Mouse (Mus musculus) midbrain, embryonic 15.5 days (tissue): Measurements from ENCODE around the gene Ctnna2. TPM values are rescaled to one million over a fixed set of nuclear protein-coding genes. Genes with fewer than 3 reads are reported as not detected.

Experiments
- ATAC-seq: fragments of 200-750 bp; cut with Nextera tagmentation; replicated peaks from 2 replicates; pipeline ENCODE4 v1.8.0; 2017; ENCODE audit warnings: moderate TSS enrichment
- H3K27ac ChIP-seq: fragments of 300-500 bp; sonication (generic); 2 replicates; pipeline ENCODE4 v1.5.1; 2015; ENCODE audit warnings: mild to moderate bottlenecking, inconsistent platforms
- H3K27me3 ChIP-seq: fragments of 300-500 bp; sonication (generic); replicated peaks from 2 replicates; pipeline ENCODE4 v1.6.1; 2015; ENCODE audit warnings: inconsistent platforms
- H3K36me3 ChIP-seq: fragments of 300-500 bp; sonication (generic); replicated peaks from 2 replicates; pipeline ENCODE4 v1.6.1; 2015; ENCODE audit warnings: inconsistent platforms
- H3K4me1 ChIP-seq: fragments of 300-500 bp; sonication (generic); 2 replicates; pipeline ENCODE4 v1.6.1; 2015; ENCODE audit warnings: inconsistent platforms
- H3K4me2 ChIP-seq: fragments of 300-500 bp; sonication (generic); 2 replicates; pipeline ENCODE4 v1.6.1; 2015; ENCODE audit warnings: inconsistent platforms, mild to moderate bottlenecking, moderate library complexity
- H3K4me3 ChIP-seq: fragments of 300-500 bp; sonication (generic); 2 replicates; pipeline ENCODE4 v1.5.1; 2015; ENCODE audit warnings: mild to moderate bottlenecking, inconsistent platforms
- H3K9ac ChIP-seq: fragments of 300-500 bp; sonication (generic); 2 replicates; pipeline ENCODE4 v1.6.1; 2015; ENCODE audit warnings: mild to moderate bottlenecking, inconsistent platforms
- H3K9me3 ChIP-seq: fragments of 300-500 bp; sonication (generic); 2 replicates; pipeline ENCODE4 v1.6.1; 2016; ENCODE audit warnings: inconsistent platforms
- WGBS: fragments of 180-500 bp; shearing (Covaris S2); methylation state at CpG from one replicate; pipeline ENCODE4 v1.1.7; 2015; ENCODE audit warnings: mixed read lengths; 5-methylcytosine and 5-hydroxymethylcytosine counted together
- polyA plus RNA-seq: library from polyadenylated mRNA; unstranded; fragments of >200 nt; fragmentation: Nextera tagmentation; extraction: Ambion mirVana; gene quantifications from 2 replicates; pipeline ENCODE4 v1.2.1, GENCODE M21; 2015

The Ctnna2 gene
- polyA plus RNA-seq, 1 experiment from 2014 or later = 145 TPM

DNA sequence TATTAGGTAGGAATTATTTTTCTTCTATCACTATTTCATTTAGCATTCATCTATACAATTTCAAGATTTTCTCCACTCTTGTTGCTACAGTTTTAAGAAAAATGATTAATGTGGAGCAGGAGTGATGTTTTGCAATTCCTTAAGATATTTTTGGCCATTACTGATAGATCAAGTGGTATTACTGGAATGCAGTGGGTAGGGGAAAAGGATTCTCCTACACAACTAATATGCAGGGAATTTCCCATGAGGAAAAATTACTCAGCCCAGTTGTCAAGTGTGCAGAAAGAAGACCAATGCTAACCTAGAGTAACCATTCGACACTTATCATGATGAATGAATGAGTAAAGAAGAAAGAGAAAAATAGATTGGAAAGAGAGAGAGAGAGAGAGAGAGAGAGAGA, 587.8 kb downstream of the Ctnna2 start:
- no peak overlapping the region for H3K4me3 ChIP-seq
- WGBS = 61% methylated on average over 1 of the region's 1 CpGs

DNA sequence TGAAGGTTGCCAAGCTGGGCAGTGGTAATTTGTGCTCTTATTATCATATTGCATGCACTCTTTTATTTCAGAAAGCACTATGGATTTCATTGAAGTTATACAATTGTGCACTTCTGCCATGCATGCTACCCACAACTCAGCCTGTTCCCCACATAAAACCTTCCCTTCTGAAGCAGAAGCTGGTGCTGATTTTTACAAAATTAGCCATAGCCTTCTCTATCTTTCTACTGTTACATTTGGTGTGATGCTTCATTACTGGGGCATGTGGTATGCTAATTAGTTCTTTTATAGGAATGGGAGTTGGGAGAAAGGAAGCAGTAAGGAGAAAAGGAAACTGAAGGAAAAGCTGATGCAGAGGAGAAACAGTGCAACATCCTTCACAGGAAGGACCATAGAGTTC, 598.2 kb downstream of the Ctnna2 start:
- Histone ChIP-seq H3K4me2 (no peak overlapping the region), H3K4me1 (no peaks in the 10 kb centered on the region), H3K9me3 (no peaks in the 10 kb centered on the region), H3K4me3 (no peak overlapping the region), H3K27me3 (no peaks in the 10 kb centered on the region), H3K9ac (no peak overlapping the region), H3K27ac (no peak overlapping the region), H3K36me3 (no peaks in the 10 kb centered on the region)
- ATAC-seq = no peak

More for the DNA sequence above, 587.8 kb downstream of the Ctnna2 start:
- H3K4me1 ChIP-seq = no peaks in the 10 kb centered on the region
- H3K9me3 ChIP-seq = no peaks in the 10 kb centered on the region
- H3K27me3 ChIP-seq = no peaks in the 10 kb centered on the region
- no peak overlapping the region for H3K4me2 ChIP-seq
- H3K27ac ChIP-seq = no peak overlapping the region
- ATAC-seq = no peak
- no peaks in the 10 kb centered on the region for H3K36me3 ChIP-seq
- no peak overlapping the region for H3K9ac ChIP-seq

DNA sequence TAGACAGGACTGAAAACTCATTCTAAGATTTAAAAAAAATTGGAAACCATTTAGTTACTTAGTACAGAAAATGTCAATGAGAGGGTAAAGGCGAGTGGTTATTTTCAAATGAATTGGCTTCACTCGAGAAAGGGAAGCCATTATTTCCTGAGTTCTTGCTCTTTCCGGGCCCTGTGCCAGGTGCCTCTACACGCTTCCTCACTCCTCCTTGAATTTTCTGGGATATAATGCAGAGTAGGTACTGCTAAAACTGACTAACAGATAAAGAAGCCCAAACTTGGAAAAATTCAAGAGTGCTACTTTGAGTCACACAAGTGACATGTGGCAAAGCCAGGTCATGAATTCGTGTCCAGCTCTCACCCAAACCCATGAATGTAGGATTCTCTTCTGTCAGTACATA, 606.4 kb downstream of the Ctnna2 start:
- no peak overlapping the region for H3K4me3 ChIP-seq
- 69% methylated on average over 5 of the region's 5 CpGs for WGBS
- no peak overlapping the region for H3K4me2 ChIP-seq
- no peak overlapping the region for H3K27ac ChIP-seq
- no peak for ATAC-seq
- H3K4me1 ChIP-seq = no peaks in the 10 kb centered on the region
- no peaks in the 10 kb centered on the region for H3K9me3 ChIP-seq
- H3K27me3 ChIP-seq = no peaks in the 10 kb centered on the region
- H3K36me3 ChIP-seq = no peaks in the 10 kb centered on the region
- H3K9ac ChIP-seq = no peak overlapping the region

DNA sequence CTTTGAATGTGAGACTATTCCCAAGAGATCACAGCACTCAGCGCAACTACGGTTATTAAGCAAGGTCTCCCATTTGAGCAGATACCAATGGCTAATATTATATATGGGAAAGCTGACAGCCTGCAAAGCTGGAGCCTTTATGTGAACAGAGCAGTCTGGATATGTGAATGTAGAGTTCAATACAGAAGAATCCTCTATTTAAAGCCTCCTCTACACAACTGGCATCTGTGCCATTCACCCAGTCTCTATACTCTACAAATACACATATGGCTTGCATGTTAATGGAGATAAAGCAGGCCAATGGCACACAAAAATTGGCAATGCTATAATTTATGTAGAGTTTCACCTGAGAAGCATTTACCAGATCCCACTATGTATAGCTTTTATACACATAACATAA, 608.4 kb downstream of the Ctnna2 start:
- Histone ChIP-seq H3K4me1 (no peaks in the 10 kb centered on the region), H3K27ac (no peak overlapping the region), H3K36me3 (no peaks in the 10 kb centered on the region), H3K9ac (no peak overlapping the region), H3K4me2 (no peak overlapping the region), H3K9me3 (no peaks in the 10 kb centered on the region), H3K4me3 (no peak overlapping the region), H3K27me3 (no peaks in the 10 kb centered on the region)
- ATAC-seq = no peak
- WGBS = 77% methylated on average over 2 of the region's 2 CpGs

DNA sequence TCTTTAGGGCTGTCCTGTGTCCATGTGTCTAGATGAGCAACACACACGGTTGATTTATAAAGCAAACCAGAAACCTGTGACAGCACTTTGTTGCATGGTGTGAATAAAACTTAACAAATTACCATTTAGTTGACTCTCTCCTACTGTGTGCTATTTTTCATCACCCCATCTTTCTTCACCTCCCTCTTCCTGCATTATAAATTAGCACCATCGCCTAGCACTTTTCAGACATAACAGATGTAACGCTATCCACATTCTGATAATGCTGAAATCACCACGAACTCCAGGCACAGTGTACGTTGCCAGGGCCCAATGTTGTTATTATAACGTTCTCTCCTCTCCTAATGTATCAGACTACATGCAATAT, 621.0 kb downstream of the Ctnna2 start:
- WGBS = 81% methylated on average over 6 of the region's 6 CpGs
- no peaks in the 10 kb centered on the region for H3K27me3 ChIP-seq
- H3K36me3 ChIP-seq = no peaks in the 10 kb centered on the region
- no peaks in the 10 kb centered on the region; the same call in 1 of the 2 replicates for H3K4me1 ChIP-seq
- ATAC-seq = no peak
- no peak overlapping the region for H3K9ac ChIP-seq
- no peaks in the 10 kb centered on the region for H3K9me3 ChIP-seq
- H3K4me3 ChIP-seq = no peak overlapping the region
- no peak overlapping the region for H3K27ac ChIP-seq
- no peak overlapping the region for H3K4me2 ChIP-seq

DNA sequence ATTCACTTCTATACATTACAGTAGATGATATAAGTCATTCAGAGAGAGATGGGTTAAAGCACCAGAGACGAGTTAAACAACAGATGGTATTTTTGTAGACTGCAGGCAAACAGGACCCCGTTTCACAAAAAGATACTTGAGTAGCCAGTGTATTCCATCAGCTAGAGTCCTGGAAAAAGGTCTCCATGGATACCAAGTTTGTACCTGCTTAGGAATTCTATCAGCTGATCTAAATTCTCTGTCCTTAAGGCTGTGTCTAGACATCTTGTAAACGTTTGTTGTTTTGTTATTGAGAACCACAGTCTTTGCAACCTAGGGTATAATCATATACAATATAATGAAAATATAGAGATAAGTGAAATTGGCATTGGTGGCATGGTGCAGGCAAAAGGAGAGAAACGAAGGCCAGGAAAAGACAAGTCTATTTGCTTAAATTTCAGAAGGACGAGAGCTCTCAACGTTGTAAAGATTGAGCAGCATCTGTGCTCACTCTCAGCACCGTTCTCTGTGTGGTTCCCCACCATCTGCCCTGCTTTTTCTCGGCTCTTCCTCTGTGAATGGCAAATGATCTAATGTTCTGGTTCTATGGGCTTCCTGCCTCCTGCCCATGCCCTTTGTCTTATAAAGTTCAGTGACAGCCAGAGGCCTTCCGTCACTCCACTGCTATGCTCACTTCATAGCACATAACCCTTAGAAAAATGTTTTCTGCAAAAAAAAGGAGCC, 621.6 kb downstream of the Ctnna2 start:
- H3K27ac ChIP-seq = no peak overlapping the region

DNA sequence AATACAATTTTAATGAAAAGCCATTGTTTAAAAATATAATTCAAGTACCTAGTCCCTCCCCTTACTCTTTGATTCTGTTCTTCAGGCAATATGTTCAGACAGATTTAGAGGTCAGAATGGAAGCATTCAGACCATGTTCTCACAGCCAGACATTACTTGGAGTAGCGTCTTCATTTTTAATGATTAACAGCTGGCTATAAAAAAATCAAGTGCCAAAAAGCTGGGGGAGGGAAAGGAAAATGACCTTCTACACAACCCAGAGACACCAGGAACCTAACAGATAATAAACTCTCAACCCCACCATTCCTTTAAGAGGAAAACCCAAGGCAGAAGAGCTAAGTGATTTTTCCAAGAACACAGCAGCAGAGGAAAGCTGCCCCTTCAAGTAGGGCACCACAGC, 624.7 kb downstream of the Ctnna2 start:
- H3K9ac ChIP-seq = no peak overlapping the region
- no peaks in the 10 kb centered on the region for H3K36me3 ChIP-seq
- no peaks in the 10 kb centered on the region for H3K27me3 ChIP-seq
- no peak for ATAC-seq
- H3K4me1 ChIP-seq = no peaks in the 10 kb centered on the region; the same call in 1 of the 2 replicates
- no peaks in the 10 kb centered on the region for H3K9me3 ChIP-seq
- 49% methylated on average over 1 of the region's 1 CpGs for WGBS
- no peak overlapping the region for H3K4me2 ChIP-seq
- no peak overlapping the region for H3K4me3 ChIP-seq
- no peak overlapping the region for H3K27ac ChIP-seq

More for the DNA sequence above, 621.6 kb downstream of the Ctnna2 start:
- H3K4me1 ChIP-seq = no peaks in the 10 kb centered on the region; the same call in 1 of the 2 replicates
- H3K4me2 ChIP-seq = no peak overlapping the region
- no peaks in the 10 kb centered on the region for H3K36me3 ChIP-seq
- H3K9me3 ChIP-seq = no peaks in the 10 kb centered on the region
- no peak for ATAC-seq
- no peaks in the 10 kb centered on the region for H3K27me3 ChIP-seq
- H3K4me3 ChIP-seq = no peak overlapping the region
- no peak overlapping the region for H3K9ac ChIP-seq
- 45% methylated on average over 9 of the region's 9 CpGs for WGBS

DNA sequence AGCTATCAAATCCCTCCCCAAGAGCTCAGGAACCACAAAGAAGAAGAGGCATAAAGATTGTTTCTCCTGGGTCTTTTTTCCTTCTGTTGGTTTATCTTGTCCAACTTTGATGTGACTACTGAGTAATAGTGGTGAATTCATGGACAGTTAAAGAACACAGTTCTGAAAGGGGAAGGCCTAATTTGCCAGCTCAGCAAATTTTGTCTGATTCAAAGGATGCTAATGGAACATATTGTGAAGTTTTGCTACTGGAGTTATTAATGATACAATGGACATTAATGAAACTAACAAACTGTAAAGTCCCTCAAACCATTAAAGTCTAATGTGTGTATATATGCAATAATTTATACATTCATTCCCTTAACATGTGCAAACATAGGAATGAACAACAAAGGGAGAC, 635.7 kb downstream of the Ctnna2 start:
- no peak for ATAC-seq
- H3K36me3 ChIP-seq = no peaks in the 10 kb centered on the region
- H3K4me1 ChIP-seq = no peaks in the 10 kb centered on the region

DNA sequence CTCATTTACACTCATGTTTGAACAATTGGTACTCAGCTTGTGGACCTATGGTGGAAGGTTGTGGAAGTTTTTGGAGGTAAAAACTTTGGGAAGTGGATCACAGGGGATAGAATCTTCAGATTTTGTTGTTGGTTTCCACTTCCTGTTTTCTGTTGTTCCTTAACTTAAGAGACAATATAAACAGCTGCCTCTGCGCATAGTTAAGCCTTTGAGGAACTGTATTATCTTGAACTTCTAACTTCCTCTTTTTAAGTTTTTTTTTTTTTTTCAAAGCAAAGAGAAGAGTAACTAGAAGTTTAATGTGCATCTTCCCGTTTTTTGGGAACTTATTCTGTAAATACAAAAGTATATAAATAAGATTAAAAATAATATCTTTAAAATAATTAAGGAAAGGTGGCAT, 644.0 kb downstream of the Ctnna2 start:
- no peak overlapping the region for H3K4me3 ChIP-seq
- no peak for ATAC-seq
- no peak overlapping the region for H3K27ac ChIP-seq
- no peak overlapping the region for H3K9ac ChIP-seq
- H3K36me3 ChIP-seq = no peaks in the 10 kb centered on the region
- H3K27me3 ChIP-seq = no peaks in the 10 kb centered on the region
- H3K9me3 ChIP-seq = no peaks in the 10 kb centered on the region
- WGBS = 90% methylated on average over 2 of the region's 2 CpGs
- no peak overlapping the region for H3K4me2 ChIP-seq
- H3K4me1 ChIP-seq = no peaks in the 10 kb centered on the region

More for the DNA sequence above, 635.7 kb downstream of the Ctnna2 start:
- no peak overlapping the region for H3K9ac ChIP-seq
- H3K27ac ChIP-seq = no peak overlapping the region
- H3K9me3 ChIP-seq = no peaks in the 10 kb centered on the region
- H3K4me3 ChIP-seq = no peak overlapping the region
- H3K4me2 ChIP-seq = no peak overlapping the region
- no peaks in the 10 kb centered on the region for H3K27me3 ChIP-seq

DNA sequence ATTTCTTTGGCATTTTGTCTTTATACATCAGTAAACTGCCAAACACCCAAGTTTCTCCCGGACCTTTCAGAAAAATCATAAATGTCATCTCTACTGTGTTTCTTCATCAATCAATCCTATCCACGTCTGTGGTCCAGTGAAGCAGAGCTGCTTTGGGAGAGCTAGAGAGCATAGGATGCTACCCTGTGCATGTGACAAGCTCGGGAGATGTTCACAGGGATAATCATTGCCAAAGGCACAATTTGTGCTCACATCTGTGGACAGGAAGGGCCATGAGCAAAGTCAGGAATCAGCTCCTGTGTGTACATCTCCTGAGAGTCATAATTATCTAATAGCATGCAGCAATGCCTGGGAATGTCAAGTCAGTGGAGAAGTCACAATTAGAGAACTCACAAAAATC, 654.8 kb downstream of the Ctnna2 start:
- no peaks in the 10 kb centered on the region for H3K27me3 ChIP-seq
- H3K36me3 ChIP-seq = no peaks in the 10 kb centered on the region
- H3K4me1 ChIP-seq = no peaks in the 10 kb centered on the region
- no peak overlapping the region for H3K27ac ChIP-seq
- no peak overlapping the region for H3K4me2 ChIP-seq
- 59% methylated on average over 3 of the region's 3 CpGs for WGBS
- no peak for ATAC-seq
- H3K9ac ChIP-seq = no peak overlapping the region
- no peaks in the 10 kb centered on the region for H3K9me3 ChIP-seq
- H3K4me3 ChIP-seq = no peak overlapping the region

DNA sequence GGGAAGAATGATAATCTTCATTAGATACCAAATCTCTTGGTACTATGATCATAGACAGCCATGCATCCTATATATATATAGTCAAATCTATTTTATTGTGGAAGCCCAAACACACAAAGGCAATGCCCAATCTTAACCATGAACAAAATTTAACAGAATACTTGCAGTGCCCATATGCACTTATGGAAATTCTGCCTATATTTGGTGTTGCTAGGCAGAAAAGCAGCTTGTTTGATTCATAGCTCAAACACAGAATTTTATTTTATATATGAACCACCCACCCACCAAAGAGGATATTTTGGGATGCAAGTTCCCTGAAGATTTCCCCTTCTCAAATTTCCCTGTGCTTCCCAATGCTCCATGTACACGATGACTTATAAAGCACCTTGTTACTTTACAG, 655.2 kb downstream of the Ctnna2 start:
- H3K4me2 ChIP-seq = no peak overlapping the region
- 84% methylated on average over 1 of the region's 1 CpGs for WGBS
- H3K9ac ChIP-seq = no peak overlapping the region
- no peak for ATAC-seq
- H3K27ac ChIP-seq = no peak overlapping the region
- no peaks in the 10 kb centered on the region for H3K27me3 ChIP-seq
- no peaks in the 10 kb centered on the region for H3K9me3 ChIP-seq
- no peak overlapping the region for H3K4me3 ChIP-seq
- H3K36me3 ChIP-seq = no peaks in the 10 kb centered on the region
- no peaks in the 10 kb centered on the region for H3K4me1 ChIP-seq

DNA sequence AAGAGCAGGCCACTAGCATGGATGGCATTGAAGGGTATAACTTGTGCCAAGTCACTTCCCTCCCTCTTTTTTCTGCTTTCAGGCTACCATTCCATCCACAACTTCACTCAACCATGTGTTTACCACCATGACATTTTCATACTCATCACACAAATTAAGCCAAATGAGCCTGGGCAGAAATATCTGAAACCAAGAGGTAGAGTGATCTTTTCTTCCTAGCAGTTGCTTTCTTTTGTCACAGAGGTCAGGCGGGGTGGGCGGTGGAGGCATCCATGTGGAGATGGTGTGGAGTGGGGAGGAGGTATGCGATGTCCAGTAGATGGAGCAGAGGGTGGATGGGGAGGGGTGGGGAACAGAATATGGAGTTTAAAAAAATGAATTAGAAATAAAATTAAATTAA, 672.7 kb downstream of the Ctnna2 start:
- no peaks in the 10 kb centered on the region for H3K9me3 ChIP-seq
- 97% methylated on average over 3 of the region's 3 CpGs for WGBS

DNA sequence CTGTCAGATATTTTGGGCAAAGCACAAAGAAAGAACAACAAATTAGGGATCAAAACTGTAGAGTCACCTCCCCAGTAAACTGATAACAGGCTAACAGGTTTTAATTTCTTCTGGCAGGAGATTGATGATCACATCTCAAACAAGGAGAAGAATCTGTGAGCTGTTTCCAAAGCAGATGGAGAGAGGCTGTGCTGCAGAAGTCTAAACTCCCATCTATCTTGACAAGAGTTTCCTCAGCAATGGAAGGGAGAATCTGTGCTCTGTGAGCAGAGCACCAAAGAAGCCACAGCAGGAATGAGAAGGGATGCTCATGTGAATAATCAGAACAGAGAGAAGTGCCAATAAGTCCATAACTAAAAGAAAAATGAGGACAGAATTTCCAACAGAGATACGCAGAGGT, 678.2 kb downstream of the Ctnna2 start:
- H3K9me3 ChIP-seq = no peaks in the 10 kb centered on the region
- no peak overlapping the region for H3K27ac ChIP-seq
- H3K4me2 ChIP-seq = no peak overlapping the region
- no peaks in the 10 kb centered on the region for H3K27me3 ChIP-seq
- H3K4me3 ChIP-seq = no peak overlapping the region
- H3K36me3 ChIP-seq = no peaks in the 10 kb centered on the region
- WGBS = 94% methylated on average over 1 of the region's 1 CpGs
- no peak for ATAC-seq
- H3K4me1 ChIP-seq = 0 out of 2 replicates have a peak, but pooled peaks cover 5% of the 10 kb centered on the region
- no peak overlapping the region for H3K9ac ChIP-seq

More for the DNA sequence above, 672.7 kb downstream of the Ctnna2 start:
- no peak for ATAC-seq
- Histone ChIP-seq H3K9ac (no peak overlapping the region), H3K36me3 (no peaks in the 10 kb centered on the region), H3K4me2 (no peak overlapping the region), H3K27ac (no peak overlapping the region), H3K27me3 (no peaks in the 10 kb centered on the region), H3K4me3 (no peak overlapping the region), H3K4me1 (0 out of 2 replicates have a peak, but pooled peaks cover 5% of the 10 kb centered on the region)
